Mouse (Mus musculus) naive thymus-derived CD4-positive, alpha-beta T cell, adult 2 months (primary cell): ENCODE data around the gene N6amt1.

Experiments
- DNase-seq: peaks from one replicate; pipeline ENCODE4 v3.0.0-alpha.2; 2011; ENCODE audit warnings: low read depth

Gene N6amt1

DNA sequence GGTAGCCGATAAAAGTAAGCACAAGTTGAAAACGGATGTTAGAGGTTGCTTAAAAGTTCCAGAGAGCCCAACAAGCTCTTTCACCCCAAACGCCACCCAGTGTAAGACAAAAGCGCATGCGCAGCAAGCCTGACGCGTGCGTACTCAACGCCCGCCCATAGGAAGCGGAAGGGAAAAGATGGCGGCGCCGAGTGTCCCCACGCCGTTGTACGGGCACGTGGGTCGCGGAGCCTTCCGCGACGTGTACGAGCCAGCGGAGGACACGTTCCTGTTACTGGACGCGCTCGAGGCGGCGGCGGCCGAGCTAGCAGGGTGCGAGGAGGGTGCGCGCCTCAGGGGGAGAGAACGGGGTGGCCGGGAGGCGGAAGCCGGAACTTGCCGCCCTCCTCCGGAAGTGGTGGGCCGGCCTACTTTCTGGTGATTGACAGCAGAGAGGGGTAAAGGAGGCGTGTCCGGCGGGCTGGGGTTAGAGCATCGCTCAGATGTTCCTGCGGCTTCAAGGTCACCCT lies at the start of gene N6amt1:
Gene N6amt1, plus strand, starts transcription at position 111 of the 509 bp plus-strand sequence.
- DNase-seq = peak; percentile 98

DNA sequence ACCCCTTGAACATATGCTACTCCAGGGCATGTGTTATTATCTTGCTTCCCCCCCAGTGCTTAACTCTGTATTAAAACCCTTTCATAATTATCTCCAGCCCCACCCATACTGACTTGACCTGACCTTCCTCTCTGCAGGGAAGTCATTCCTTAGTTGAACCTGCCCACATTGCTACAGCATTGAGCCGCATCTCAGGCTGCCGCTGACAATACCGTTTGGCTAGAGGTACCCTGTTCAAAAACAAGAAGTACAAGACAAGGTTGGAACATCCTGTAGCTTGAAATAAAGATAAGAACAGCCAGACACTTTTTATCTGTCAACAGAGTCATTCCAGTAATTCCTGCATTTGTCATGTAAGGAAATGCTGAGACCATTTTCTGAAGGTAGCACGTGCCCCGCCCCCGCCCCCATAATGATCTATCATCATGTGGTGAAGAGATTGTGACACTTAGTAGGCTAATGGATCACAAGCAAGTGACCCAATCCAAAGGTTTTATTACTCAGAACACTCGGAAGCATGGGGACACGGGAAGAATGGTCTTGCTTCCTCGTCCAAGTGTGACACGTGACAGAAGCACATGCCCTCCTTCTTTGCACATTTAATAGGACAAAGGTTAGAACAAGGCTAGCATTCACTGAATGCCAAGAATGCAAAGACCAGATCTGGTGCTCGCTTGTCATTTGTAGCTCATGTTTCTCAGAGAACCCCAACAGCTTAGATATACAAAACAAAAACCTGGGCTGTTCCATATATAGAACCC lies 48.6 kb upstream of the N6amt1 start:
- DNase-seq = no peak

DNA sequence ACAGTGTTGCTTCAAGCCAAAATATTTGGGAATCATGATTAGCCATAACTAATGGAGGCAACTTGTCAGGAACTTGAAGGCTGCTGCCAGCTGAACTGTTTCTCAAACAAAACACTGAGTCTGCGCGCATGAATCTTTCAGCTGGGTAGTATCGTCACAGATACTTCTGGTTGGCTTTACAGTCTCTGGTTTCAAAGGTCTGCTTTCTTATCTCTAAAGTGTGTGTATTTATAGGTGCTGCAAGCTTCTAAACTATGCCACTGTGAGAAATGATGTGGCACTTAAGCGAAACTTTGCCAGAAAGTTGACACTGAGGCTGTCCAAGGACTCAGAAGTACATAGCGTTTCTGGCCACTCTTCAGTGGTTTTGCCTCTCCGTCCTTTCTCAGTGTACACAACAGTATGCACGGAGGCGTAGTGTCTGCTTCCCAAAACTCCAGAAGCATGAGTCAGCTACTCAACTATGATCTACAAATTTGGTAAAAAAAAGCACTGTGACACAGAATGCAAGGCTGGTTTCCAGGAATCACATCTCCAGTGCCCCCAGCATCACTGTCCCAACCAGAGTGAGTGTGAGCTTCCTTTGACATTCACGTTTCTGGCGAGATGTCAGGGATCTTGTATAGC lies 46.8 kb upstream of the N6amt1 start:
- DNase-seq = no peak

DNA sequence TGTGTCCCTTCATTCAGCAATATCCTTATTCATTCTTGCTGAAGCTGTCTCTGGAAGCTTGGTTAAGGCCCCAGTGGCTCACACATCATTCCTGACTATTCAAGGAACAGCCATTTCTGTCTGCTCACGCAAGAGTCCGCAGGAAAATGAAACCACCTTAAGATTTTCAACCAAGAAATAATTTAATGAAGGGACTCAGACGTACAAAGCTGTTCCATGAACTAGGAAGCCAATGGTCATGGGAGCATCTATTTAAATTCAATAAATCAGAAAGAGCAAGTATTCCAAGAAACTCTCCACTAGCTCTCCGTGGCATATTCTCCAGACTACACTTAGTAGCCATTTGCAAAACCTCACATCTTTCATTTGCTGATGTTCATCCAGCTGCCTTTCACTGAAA lies 43.3 kb upstream of the N6amt1 start:
- no peak for DNase-seq

DNA sequence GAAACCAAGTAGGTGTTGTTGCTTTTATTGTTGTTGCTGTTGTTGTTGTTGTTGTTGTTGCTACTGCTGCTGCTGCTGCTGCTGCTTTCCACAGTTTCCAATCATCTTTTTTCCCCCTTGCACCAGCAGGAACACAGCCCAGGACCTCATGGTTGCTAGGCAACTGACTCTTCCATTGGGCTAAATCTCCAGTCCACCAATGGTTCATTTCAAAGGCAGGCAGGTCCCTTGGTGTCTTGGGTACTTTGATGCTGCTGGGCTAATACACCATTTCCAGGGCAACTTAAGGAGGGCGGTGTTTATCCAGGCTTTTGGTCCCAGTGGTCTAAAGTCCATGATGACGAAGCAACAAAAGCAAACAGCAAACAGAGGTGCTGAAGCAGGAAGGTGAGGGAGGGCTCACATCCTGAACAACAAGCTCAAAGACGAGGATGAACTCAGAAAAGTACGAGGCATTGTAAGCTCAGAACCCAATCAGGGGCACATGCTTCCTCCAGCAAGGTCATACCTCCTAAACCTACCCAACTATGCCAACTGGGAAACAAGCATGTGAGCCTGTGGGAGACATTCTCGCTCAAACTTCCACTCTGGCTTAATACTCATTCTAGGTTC lies 35.7 kb upstream of the N6amt1 start:
- DNase-seq = no peak

DNA sequence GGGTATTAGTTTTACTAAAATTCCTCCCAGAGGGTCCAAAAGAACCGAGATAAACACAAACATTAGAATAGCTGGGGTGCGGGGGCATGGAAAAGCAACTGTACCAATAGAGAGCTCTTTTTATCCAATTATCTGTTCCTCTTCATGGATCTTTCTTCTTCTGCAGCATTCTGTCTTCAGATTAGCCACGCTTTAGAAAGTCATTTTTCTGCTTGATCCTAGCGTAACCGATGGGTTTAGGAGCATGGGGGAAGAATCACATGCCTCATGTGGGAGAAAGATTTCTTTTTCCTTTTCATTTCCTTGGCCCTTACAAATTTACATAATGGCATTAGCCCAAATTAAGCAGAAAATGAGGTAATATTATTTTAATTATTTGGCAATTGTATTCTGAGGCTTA lies 35.0 kb upstream of the N6amt1 start:
- DNase-seq = no peak

DNA sequence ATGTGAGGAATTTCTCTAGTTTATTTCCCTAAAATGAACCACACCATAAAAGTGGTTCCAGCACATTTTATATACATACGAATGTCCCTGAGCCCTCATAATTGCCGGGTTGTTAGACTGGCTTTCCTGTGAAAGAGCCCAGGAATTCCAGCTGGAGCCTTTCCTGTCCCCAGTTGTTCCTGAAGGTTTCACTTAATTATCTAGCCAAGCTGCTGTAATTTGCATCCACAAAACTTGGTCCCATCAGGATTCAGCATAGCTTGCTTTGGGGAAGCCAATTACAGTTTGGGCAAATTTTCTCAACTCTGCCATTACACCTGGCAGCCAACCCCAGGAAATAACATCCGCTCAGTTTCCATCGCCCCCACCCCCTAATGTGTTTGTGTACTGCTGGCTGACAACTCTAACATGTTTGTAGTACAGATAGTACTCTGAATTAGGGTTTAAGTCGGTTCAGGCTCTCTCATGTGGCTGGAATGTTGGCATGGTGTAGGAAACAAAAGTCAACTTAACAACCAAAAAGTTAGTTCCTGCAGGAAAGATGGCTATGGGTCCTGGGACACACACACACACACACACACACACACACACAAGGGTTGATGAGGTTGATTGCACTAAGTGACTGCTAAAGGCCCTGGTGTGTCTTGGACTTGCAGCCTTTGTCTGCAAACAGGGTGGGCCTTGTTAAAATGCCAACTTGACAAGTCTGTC lies 34.3 kb upstream of the N6amt1 start:
- DNase-seq = no peak

DNA sequence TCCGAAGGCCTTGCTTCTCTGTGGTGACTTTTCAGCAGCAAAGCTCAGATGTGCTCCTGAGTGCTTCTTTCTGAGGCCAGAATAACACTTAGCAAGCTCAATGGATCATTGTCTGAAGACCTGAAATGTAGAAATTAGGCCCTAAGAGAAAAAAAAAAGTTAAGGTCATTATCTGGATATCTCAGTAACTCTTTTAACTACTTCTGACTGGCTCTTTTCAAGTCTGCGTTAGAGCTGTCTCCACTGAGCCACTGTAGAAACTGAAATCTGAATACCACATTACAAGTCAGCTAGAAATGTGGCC lies 33.8 kb upstream of the N6amt1 start:
- DNase-seq = no peak

DNA sequence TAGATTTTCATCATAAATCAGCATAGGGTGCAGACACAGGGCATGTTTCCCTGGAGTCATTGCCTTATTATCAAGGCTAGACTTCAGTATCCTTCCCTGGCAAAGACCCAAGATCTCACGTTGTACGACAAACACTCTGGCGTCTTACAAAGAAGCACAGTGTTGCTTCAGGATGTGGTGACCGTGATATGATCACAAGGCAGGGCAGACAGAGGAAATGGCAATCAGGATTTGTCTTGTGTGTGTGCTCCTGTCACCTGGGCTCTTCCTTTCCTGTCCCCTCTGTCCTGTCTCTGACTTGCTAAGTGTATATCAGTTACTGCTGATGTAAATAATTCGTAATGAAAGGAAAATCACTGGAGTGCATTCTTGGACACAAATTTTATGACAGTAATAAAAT lies 29.4 kb upstream of the N6amt1 start:
- DNase-seq = peak; percentile 72

DNA sequence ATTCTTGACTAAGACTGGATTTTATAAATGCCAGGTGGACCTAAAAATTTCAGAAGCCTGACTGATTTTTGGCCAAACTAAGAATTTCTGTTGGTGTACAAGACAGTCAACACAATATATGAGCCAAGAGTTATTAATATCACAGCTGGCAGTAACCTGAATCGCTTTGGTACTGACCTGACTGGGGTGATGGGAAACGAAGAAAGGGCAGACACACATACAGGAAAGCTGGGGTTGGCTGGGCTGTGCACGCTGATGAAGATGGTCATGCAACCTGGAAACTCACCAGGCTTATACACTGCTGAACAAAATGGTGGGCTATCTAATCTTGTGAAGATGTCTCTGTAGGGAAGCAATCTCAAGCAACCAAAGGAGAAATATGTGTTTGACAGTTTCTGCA lies 24.0 kb upstream of the N6amt1 start:
- no peak for DNase-seq

DNA sequence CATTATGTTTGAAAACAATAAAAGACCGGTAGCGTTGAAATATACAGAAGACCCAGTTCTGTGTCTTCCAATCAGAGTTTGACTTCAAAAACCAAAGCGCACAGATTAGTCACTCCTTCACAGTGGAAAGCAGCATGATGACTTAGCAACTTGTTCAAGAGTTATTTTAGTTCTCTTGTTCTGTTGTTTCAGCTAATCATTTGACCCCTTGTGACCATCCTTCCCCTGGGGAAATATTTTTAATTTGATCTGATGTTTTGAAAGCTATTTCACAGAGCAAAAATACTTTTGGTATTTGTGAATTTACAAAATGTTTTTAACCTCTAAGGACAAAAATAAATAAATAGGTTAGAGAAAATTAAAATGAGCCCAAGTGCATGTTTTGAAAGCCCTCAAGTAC lies 19.2 kb upstream of the N6amt1 start:
- no peak for DNase-seq

DNA sequence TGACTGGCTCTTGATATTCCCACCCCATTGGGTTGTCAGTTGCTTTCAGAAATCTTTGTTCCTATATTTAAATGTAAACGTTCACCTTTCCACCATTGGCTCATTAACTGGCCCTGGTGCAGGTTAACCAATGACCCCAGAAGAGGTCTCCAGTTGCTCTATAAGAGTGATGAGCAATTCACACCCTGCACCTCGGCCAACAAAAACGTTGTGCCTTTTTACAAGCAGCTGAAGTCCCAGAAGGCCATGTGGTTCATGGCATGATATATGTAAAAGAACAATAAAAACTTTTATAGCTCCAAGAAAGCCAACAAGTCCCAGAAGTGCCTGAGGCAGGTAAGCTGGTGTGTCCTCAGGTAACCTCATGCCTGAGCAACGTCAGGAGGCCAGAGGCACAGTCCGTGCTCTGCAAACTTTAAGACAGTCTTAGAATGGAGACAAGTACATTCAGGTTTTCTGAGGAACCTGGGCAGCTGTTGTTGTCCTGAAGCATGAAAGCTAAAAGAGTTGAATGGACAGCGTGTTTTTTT lies 12.9 kb upstream of the N6amt1 start:
- DNase-seq = no peak

DNA sequence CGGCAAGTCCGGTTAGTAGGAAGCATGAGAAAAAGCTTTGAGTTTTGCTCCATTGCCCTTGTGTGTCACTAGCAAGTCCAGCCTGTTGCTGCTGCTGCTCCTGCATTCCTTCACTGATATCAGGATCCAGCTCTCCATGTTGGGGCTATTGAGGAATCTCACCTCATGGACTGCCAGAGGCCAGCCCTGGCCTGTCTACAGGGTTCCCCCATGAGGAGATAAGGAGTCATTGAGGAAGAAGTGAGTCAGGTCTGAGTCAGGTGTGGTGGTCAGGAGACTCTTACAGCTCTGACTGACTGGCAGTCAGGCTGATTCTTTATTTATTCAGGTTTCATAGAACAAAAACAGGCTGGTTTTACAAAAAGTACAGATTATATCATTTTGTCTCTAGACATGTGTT lies 5.9 kb upstream of the N6amt1 start:
- no peak for DNase-seq

DNA sequence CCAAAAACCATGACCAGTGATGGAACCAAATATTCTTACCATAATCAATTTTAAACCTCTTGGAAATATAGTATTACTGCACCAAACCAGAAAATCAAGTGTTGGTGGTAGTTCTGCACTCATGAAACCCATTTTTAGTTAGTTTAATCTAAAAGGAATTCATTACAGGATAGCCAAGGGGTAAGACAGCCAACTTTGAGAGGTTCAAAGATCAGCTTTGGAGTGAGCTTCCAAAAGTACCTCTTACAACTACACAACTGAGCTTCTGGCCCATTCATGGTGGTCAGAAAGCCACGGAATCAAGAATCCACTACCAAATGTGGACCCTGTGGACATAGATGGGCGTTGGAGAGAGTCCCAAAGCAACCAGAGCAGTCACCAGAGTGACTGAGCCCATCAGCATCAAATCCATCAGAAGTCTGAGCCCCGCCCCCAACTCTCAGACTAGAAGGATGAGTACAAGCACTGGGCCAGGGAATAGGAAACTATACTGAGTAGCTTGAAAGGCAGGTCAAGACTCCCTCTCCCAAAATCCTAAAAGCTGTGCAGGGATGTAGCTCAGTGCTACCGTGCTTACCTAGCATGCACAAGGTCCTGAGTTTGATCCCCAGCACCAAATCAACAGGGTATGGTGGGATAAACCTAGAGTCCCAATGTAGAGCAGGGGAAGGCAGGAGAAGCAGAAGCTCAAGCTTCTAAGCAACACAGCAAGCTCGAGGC lies 2.4 kb upstream of the N6amt1 start:
- DNase-seq = no peak

DNA sequence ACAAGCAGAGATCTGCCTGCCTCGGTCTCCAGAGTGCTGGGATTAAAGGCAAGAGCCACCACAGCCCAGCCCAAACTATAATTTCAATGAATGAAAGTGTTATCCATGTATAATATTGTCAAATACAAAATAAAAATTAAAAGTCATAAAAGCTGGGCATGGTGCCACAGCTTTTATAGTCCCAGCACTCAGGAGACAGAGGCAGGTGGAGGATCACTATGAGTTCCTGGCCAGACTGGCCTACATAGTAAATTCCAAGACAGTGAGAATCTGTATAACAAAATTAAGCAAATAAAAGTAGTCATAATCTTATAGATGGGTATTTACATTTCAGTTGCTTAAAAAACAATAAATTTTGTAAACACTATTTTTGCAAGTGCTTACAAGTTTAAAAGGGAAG lies 380 bp upstream of the N6amt1 start:
- no peak for DNase-seq

DNA sequence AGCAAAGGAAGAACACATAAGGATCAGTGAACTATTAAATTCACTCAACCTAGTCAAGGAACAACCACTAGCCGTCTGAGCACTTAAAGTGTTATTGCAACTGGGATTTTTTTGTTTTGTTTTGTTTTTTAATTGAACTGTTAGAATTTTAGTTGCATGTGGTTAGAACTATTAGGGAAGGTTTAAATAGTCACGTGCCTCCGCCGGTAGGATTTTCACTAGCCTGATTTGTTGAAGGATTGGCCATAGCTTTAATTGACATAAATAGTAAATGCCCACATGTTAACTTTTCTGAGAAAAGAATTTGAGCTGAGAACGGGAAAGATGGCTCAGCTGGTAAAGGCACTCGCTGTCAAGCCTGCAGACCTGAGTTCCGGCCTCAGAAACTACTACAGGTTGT lies 763 bp downstream of the N6amt1 start:
- DNase-seq = no peak

DNA sequence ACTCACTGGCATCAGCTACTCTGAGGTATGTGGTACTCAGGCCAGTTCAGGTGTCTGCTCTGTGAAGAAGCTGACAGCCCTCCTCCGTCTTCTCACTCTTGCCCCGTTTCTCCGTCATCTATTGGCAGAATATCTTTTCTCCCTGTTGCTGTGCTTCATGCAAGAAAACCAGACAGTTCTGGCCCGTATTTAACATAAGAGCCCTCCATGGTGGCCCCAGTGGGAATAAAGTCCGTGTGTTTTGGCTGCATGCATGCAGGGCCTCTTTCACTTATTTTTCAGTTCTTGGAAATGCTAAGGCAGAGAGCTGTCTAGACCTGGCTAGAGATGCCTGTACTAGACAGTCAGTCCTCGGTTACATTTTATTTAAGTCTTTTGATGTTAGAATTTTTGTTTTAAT lies 6.1 kb downstream of the N6amt1 start:
- no peak for DNase-seq

DNA sequence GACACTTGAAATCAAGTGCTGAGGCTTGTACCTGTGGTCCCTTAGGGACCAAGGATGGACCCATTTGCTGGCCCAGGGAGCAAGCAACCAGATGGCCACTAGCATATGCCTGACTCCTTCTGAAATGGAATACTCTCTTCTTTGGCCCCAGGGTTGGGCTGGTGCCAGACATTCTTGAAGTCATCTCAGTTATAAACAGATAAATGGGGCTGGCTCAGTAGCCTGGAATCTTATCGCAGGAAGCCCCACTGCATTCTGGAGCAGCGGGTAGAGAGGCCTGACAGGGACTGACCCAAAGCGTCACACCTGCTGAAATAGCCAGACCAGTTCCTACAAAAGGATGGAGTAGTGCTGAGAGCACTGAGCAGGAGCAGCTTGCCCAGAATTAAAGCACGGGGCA lies 10.2 kb downstream of the N6amt1 start:
- DNase-seq = no peak

DNA sequence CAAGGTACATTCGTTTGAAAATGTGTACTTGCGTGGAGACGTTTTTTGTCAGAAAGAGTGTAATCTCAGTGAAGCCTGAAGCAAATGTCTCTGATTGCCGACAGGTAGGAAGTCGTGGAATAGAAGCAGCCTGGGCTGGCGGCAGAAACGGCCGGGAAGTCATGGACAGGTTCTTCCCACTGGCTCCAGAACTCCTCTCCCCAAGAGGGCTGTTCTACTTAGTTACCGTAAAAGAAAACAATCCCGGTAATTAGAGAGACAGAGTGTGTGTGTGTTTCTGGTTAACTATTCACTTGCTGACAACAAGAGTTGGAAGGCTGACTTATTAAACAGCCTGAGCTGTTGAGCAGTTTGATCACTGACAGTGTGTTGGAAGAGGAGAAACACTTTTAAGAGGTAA lies 12.1 kb downstream of the N6amt1 start:
- DNase-seq = no peak

DNA sequence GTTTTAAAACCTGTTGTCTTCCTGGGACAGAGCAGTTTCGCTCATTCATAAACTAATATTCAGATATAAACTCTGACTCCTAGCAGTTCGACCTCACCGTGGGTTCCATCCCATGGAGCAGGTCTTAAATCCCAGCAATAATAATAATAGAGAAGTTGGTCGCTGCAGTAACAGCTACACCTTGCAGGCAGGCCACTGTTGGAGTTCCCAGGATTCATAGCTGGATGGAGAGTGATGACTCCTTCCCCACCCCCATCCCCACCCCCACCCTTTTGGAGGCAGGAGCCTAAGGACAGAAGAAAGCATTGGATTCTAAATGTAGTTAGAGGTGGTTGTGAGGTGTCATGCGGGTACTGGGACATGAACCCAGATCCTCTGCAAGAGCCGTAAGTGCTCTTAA lies 12.5 kb downstream of the N6amt1 start:
- no peak for DNase-seq

DNA sequence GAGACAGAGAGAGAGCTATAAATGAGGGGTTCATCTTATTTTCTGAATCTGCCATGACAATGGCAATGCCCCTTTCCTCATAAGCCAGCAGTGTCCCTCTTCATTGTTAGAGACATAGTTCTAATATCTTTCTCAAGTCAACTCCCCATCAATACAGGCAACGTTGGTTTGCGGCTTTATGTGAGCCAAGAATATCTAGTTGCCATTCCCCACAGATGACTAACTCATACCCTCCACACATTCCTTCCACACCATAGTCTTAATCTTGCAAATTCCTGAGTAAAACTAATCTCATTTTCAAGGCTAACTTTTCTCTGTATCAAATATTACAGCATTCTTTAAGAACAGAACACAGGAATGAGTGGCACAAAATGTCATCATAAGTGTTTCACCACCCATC lies 29.0 kb downstream of the N6amt1 start:
- no peak for DNase-seq

DNA sequence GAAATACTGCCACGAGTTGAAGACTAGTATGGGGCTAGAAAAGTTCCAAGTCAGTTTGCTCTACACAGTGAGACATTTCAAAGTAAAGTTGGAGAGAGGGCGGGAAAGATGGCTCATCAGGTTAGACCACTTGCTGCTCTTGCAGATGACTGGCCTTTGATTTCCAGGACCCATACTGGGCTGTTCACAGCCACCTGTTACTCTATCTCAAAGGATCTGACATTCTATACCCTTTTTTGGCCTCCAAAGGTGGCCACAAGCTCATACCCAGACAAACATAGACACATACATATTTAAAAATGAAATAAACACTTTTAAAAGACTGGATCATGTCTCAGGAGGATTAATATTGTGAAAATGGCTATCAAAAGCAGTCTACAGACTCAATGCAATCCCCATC lies 30.4 kb downstream of the N6amt1 start:
- DNase-seq = no peak
